In the genomic region with DNA sequence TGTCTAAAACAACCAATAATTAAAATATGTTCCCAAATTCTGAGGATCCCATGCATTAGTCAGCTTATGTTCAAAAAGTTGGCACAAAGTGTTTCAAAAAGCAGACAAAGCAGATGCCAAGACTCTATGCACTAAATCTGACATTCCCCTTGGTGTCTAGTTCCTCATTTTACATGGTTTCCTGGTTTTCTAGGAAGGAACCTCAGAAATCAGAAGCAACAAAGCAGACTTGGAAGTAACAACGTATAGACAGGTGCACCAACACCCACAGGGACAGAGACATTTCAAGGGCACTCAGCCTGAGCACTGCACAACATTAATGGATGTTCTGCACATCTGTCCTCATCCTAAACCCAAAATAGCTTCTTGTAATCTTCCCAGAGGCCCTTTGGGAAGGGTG, we compare ENCODE assay signal across 21 mouse cellular contexts. TPM values are rescaled to one million over a fixed set of nuclear protein-coding genes. Genes with fewer than 3 reads are reported as not detected.
DNase-seq lines count a peak whose midpoint lies in the region; ATAC-seq and TF ChIP-seq lines count a peak whose summit lies in the region.
"Had no signal": no experiment of that assay in that cellular context is flagged by ENCODE, and none has a peak within 500 bp of the region (broad histone marks: within the 10 kb centered on the region; RNA-seq: fewer than 3 reads in every experiment).

No protein-coding gene starts in this region.

- no peak for TF ChIP-seq POLR2A in MEL (IDR thresholded peaks at IDR 0.05; ENCODE audit: control insufficient read depth in 1 of 2, insufficient read depth in 1 of 2, low read depth in 1 of 2, low read length in 2 of 2, poor library complexity in 1 of 2)
- no peak for TF ChIP-seq POLR2A in myocyte (IDR thresholded peaks at IDR 0.05; ENCODE audit: insufficient read length, low read depth)

- H3ac ChIP-seq in myocyte (ENCODE audit: control insufficient read depth, insufficient read length): no peak overlapping the region

- peak; percentile 55 for DNase-seq in heart, adult 11 months
- no peak for DNase-seq in heart, postnatal 4 days
- DNase-seq in heart, embryonic 10.5 days (ENCODE audit: low spot score): no peak
- peak; percentile 50 for DNase-seq in MEL (ENCODE audit: low read depth, low spot score)
- DNase-seq in adrenal gland, adult 18-20 months (ENCODE audit: low spot score in 2 of 2): no peak
- DNase-seq: adrenal gland, postnatal 14 days; cerebellum, adult 11-12 months; cerebellum, adult 9-10 months; cerebellum, postnatal 25 days; gastrocnemius, postnatal 14 days; heart, adult 18-20 months; heart, postnatal 14 days; kidney, adult 8-10 months had no signal

- no peaks in the 10 kb centered on the region for H3K9me3 ChIP-seq in heart, embryonic 16.5 days (replicated peaks; ENCODE audit: control insufficient read depth, low read length)
- no peaks in the 10 kb centered on the region for H3K9me3 ChIP-seq in heart, embryonic 10.5 days
- H3K9me3 ChIP-seq in MEL (replicated peaks; ENCODE audit: insufficient read depth, low read length): no peaks in the 10 kb centered on the region
- H3K9me3 ChIP-seq: embryonic facial prominence, embryonic 13.5 days; forebrain, embryonic 12.5 days; hindbrain, embryonic 15.5 days had no signal

- H3K9ac ChIP-seq in heart, embryonic 16.5 days (ENCODE audit: low read length): no peak overlapping the region
- no peak overlapping the region for H3K9ac ChIP-seq in MEL (ENCODE audit: control insufficient read depth, low read depth, low read length, poor library complexity, severe bottlenecking)
- H3K9ac ChIP-seq: embryonic facial prominence, embryonic 13.5 days; forebrain, embryonic 12.5 days; hindbrain, embryonic 15.5 days had no signal

- no peaks in the 10 kb centered on the region for H3K36me3 ChIP-seq in heart, embryonic 16.5 days (ENCODE audit: control insufficient read depth, insufficient read depth)
- no peaks in the 10 kb centered on the region for H3K36me3 ChIP-seq in heart, embryonic 10.5 days
- peaks cover 0 to 19% of the 10 kb centered on the region in 2 experiments; a peak in 2 of 4 replicates for H3K36me3 ChIP-seq in MEL (ENCODE audit: control insufficient read depth in 1 of 2, insufficient read depth in 2 of 2, low read length in 2 of 2)
- H3K36me3 ChIP-seq in myocyte (ENCODE audit: control insufficient read depth, insufficient read depth): no peaks in the 10 kb centered on the region
- H3K36me3 ChIP-seq: embryonic facial prominence, embryonic 13.5 days; forebrain, embryonic 12.5 days; hindbrain, embryonic 15.5 days had no signal

- H3K79me2 ChIP-seq in MEL (ENCODE audit: control insufficient read depth, insufficient read depth, low read length, poor library complexity) (peaks cover 46% of the 10 kb centered on the region), myocyte (ENCODE audit: control insufficient read depth, insufficient read depth) (peaks cover 93% of the 10 kb centered on the region)

- TF ChIP-seq CTCF in MEL (IDR thresholded peaks at IDR 0.05 in 2 of 3, conservative IDR thresholded peaks at IDR 0.05 in 1 of 3; ENCODE audit: control insufficient read depth in 1 of 3, insufficient read depth in 1 of 3, low read depth in 2 of 3, low read length in 3 of 3, poor library complexity in 1 of 3, severe bottlenecking in 1 of 3): no peak

- no peak overlapping the region for H3K4me2 ChIP-seq in heart, embryonic 16.5 days (ENCODE audit: low read depth, low read length)
- H3K4me2 ChIP-seq in myocyte (ENCODE audit: low read depth): peak overlapping the region; percentile 81
- H3K4me2 ChIP-seq: embryonic facial prominence, embryonic 13.5 days; forebrain, embryonic 12.5 days; hindbrain, embryonic 15.5 days had no signal

- TF ChIP-seq RAD21 in MEL (IDR thresholded peaks at IDR 0.05; ENCODE audit: low read depth, low read length): no peak

- H3K4me3 ChIP-seq in heart, embryonic 16.5 days (ENCODE audit: low read length): no peak overlapping the region
- H3K4me3 ChIP-seq in heart, embryonic 10.5 days: no peak overlapping the region
- H3K4me3 ChIP-seq in MEL (ENCODE audit: control insufficient read depth in 1 of 2, insufficient read depth in 1 of 2, low read depth in 2 of 2, low read length in 2 of 2) (no peak overlapping the region), myocyte (no peak overlapping the region)
- H3K4me3 ChIP-seq: embryonic facial prominence, embryonic 13.5 days; forebrain, embryonic 12.5 days; hindbrain, embryonic 15.5 days had no signal

- H3K27me3 ChIP-seq in heart, embryonic 16.5 days (ENCODE audit: control insufficient read depth, insufficient read depth, low read length): no peaks in the 10 kb centered on the region
- H3K27me3 ChIP-seq in heart, embryonic 10.5 days (ENCODE audit: insufficient read depth, poor library complexity, severe bottlenecking): no peaks in the 10 kb centered on the region
- H3K27me3 ChIP-seq in MEL (ENCODE audit: control insufficient read depth in 1 of 2, insufficient read depth in 2 of 2, low read length in 2 of 2) (no peaks in the 10 kb centered on the region), myocyte (ENCODE audit: control insufficient read depth, insufficient read depth, insufficient read length) (no peaks in the 10 kb centered on the region)
- H3K27me3 ChIP-seq: CH12.LX; embryonic facial prominence, embryonic 13.5 days; forebrain, embryonic 12.5 days; hindbrain, embryonic 15.5 days had no signal

- no peak for ATAC-seq in heart, embryonic 16.5 days (replicated peaks; ENCODE audit: extremely low read depth, insufficient read depth, low FRiP score)
- ATAC-seq: forebrain, embryonic 16.5 days; intestine, postnatal 0 days had no signal

- peaks cover 45% of the 10 kb centered on the region for H3K4me1 ChIP-seq in heart, embryonic 16.5 days (ENCODE audit: control insufficient read depth, insufficient read depth, low read length)
- H3K4me1 ChIP-seq in heart, embryonic 10.5 days: peaks cover 46% of the 10 kb centered on the region
- H3K4me1 ChIP-seq in MEL (ENCODE audit: control insufficient read depth in 1 of 2, insufficient read depth in 2 of 2, low read length in 2 of 2): peaks cover 11 to 13% of the 10 kb centered on the region in 2 experiments

- no peak for TF ChIP-seq EP300 in MEL (IDR thresholded peaks at IDR 0.05; ENCODE audit: low read depth in 1 of 2, low read length in 2 of 2)

- H3K27ac ChIP-seq in heart, embryonic 16.5 days (ENCODE audit: low read length): peak overlapping the region; percentile 47
- no peak overlapping the region for H3K27ac ChIP-seq in heart, embryonic 10.5 days
- H3K27ac ChIP-seq in MEL (ENCODE audit: control insufficient read depth, low read depth, low read length): no peak overlapping the region
- H3K27ac ChIP-seq: embryonic facial prominence, embryonic 13.5 days; forebrain, embryonic 12.5 days; hindbrain, embryonic 15.5 days had no signal

- 31% methylated on average over 1 of the region's 1 CpGs for WGBS in heart, embryonic 16.5 days
- 51% methylated on average over 1 of the region's 1 CpGs for whole genome bisulfite sequencing in heart, embryonic 10.5 days

TF ChIP-seq in MEL, 35 proteins besides CTCF, POLR2A, EP300 and RAD21:
- TF ChIP-seq RCOR1 (IDR thresholded peaks at IDR 0.05; ENCODE audit: low read depth, low read length) (peak; percentile 74), TBP (IDR thresholded peaks at IDR 0.05; ENCODE audit: low read depth, low read length) (no peak)

TF ChIP-seq in myocyte, 11 proteins besides CTCF, POLR2A, EP300 and RAD21:
- TF ChIP-seq TCF3 (IDR thresholded peaks at IDR 0.05; ENCODE audit: insufficient read length, low read depth): no peak
- no peak for TF ChIP-seq USF1 (IDR thresholded peaks at IDR 0.05; ENCODE audit: low read depth)
- no peak for TF ChIP-seq MAX (IDR thresholded peaks at IDR 0.05; ENCODE audit: low read depth)

RNA-seq across cellular contexts. Expression of a gene that starts 13.8 kb away (rescaled TPM):
- total RNA-seq in heart, postnatal 4 days (2021): 10 to 100 TPM; 15.2 to 18.0 TPM
- 6.5 and 7.3 TPM in 2 replicates for polyA plus RNA-seq in heart, embryonic 16.5 days (2015; fragmentation: Nextera tagmentation; extraction: Ambion mirVana)
- polyA plus RNA-seq in heart, embryonic 10.5 days (2016; fragmentation: Nextera tagmentation; extraction: Ambion mirVana): 7.7 and 9.2 TPM in 2 replicates
- total RNA-seq in MEL (2012; rRNA removed): 8.2 and 9.2 TPM in 2 replicates
- polyA plus RNA-seq in MEL (2012; ENCODE audit: insufficient read depth in 1 of 2, insufficient read length in 2 of 2, low read depth in 1 of 2, low replicate concordance in 2 of 2, missing spikeins in 1 of 2) (1 to 10 TPM in 1 of 2 experiments, not detected in 1; 9.0 TPM), myocyte (2012; fragmentation: generic; extraction: Trizol) (3.8 TPM)
- 10 to 100 TPM; 18.3 to 22.5 TPM for total RNA-seq in adrenal gland, adult 18-20 months (2021)

Comparison
In these comparisons a context has a peak if more than half of its experiments do, and no peak if none do; other contexts are left out.
1. DNase-seq: peak in heart, adult 11 months (single experiment) and MEL (single experiment); none in heart, postnatal 4 days (single experiment), heart, embryonic 10.5 days (single experiment) and adrenal gland, adult 18-20 months (0 of 2).